Mouse (Mus musculus): Measurements from ENCODE around the gene Bicd2. TPM values are rescaled to one million over a fixed set of nuclear protein-coding genes. Genes with fewer than 3 reads are reported as not detected.

Gene Bicd2
- polyA plus RNA-seq (2017; shearing (Covaris generic)) = 28.5 TPM

GRCm38 (mm10) chr13:49341012-49341830 lies at the start of gene Bicd2:
TSS of gene Bicd2 (plus strand) at chr13:49341585.

DNA sequence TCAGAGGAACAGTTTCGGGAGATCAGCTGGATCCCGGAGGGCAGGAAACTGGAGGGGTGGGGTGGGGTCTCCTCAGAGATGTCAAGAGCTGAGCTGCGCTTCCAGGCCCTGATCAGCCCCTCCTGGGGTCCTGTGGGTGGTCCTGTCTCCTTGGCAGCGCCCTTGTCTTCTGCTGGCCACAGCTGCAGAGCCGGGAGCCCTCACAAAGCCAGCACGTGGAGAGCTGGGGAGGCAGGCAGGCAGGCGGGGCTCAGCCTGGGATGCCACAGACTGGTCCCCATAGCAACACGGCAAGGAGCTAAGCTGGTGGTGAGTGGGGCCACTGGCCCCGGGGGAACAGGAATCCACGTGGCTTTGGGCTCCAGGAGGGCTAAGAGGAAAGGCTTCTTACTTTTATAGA lies 21.3 kb upstream of the Bicd2 start, which contains the start of gene Fgd3:
Fgd3 (minus strand) TSS at position 272 of the 400 bp plus-strand sequence.

DNA sequence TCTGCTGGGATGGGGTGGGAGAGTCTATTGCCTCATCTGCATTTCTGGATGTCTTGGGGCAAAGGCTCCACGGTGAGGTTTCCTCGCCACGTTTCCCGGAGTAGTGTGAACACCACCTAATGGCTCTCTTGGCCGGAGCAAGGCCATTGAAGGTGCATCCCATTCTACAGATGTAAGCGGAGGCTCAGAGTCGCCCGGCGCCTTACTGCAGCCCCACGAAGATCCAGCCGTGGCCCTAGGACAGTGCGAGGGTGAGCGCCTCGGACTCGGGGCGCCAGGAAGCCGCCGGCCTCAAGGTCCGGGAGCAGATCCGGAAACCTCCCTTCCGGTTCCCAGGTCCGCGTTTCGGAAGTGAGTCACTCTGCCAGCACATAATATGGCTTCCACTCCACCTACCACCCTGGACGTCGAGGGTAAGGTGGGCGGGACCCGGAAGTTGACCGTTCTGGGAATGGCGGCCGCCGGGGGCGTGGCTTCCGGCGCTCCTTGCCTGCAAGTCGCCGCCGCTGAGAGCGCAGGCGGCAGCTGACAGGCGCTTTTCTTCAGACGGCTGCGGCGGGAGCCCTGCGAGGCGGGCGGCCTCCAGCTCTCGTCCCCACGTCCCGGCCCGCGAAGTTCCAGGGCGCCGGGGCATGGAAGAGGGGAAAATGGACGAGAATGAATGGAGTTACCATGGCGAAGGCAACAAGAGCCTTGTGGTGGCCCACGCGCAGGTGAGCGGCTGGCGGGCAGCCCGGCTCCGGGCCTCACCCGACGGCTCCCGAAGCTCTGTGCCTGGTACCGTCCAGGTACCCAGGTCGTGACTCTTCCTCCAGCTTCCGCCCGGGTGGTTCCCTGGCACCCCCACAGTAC lies 79.6 kb downstream of the Bicd2 start, which contains the start of gene Ippk:
Ippk (plus strand) TSS at position 496 of the 852 bp plus-strand sequence.

Other genes with a start within 250 kb of the Bicd2 start
- gene Wnk2, start 193.6 kb upstream of the Bicd2 start, polyA plus RNA-seq (2017; shearing (Covaris generic)) = 0.05 TPM
- 37.9 TPM for gene Ninj1, start 154.1 kb upstream of the Bicd2 start, polyA plus RNA-seq (2017; shearing (Covaris generic))
- 55.7 TPM for gene Card19, start 125.5 kb upstream of the Bicd2 start, polyA plus RNA-seq (2017; shearing (Covaris generic))
- gene Susd3, start 92.9 kb upstream of the Bicd2 start, polyA plus RNA-seq (2017; shearing (Covaris generic)) = 36.0 TPM
- gene Fgd3, start 21.3 kb upstream of the Bicd2 start, polyA plus RNA-seq (2017; shearing (Covaris generic)) = 20.2 TPM
- 13.1 TPM for gene Ippk, start 79.7 kb downstream of the Bicd2 start, polyA plus RNA-seq (2017; shearing (Covaris generic))
- 4.5 TPM for gene Tes3-ps, start 151.7 kb downstream of the Bicd2 start, polyA plus RNA-seq (2017; shearing (Covaris generic))
- 0.11 TPM for gene Ecm2, start 163.2 kb downstream of the Bicd2 start, polyA plus RNA-seq (2017; shearing (Covaris generic))
- gene Aspn, start 202.9 kb downstream of the Bicd2 start, polyA plus RNA-seq (2017; shearing (Covaris generic)) = not detected
- gene Omd, start 240.9 kb downstream of the Bicd2 start, polyA plus RNA-seq (2017; shearing (Covaris generic)) = 0.11 TPM

Measured in CD4-positive, CD25-positive, alpha-beta regulatory T cell (primary cell).